Mouse (Mus musculus): ENCODE results near the gene Rpl18.

DNA sequence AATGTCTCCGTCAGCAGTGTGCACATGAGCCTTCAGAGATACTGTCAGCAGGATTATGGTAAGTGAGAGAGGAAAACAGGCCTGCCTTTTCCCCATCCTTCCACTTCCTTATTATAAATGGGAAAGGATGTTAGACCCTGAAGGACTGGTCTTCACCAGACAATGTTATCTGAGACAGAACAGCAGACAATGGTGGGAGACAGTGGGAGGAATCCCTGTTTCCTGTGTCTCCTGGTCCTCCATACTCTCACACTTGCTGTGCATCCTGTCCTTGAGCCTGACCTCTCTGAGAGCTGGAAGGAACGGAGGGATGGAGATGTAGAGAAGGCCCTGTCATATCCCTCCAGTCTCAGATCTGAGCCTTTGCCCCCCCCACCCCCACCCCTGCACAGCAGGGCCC is 22.9 kb upstream of the Rpl18 start:
- no peak for TF ChIP-seq CTCF (IDR thresholded peaks at IDR 0.05; ENCODE audit: low read depth, low read length)
- TF ChIP-seq POLR2A (IDR thresholded peaks at IDR 0.05; ENCODE audit: borderline replicate concordance, low read depth, low read length), result no peak
